Mouse (Mus musculus): ENCODE results near the gene Hoxa1. TPM values are rescaled to one million over a fixed set of nuclear protein-coding genes. Genes with fewer than 3 reads are reported as not detected.

The Hoxa1 gene
- total RNA-seq (2023), result not detected in 4 replicates

DNA sequence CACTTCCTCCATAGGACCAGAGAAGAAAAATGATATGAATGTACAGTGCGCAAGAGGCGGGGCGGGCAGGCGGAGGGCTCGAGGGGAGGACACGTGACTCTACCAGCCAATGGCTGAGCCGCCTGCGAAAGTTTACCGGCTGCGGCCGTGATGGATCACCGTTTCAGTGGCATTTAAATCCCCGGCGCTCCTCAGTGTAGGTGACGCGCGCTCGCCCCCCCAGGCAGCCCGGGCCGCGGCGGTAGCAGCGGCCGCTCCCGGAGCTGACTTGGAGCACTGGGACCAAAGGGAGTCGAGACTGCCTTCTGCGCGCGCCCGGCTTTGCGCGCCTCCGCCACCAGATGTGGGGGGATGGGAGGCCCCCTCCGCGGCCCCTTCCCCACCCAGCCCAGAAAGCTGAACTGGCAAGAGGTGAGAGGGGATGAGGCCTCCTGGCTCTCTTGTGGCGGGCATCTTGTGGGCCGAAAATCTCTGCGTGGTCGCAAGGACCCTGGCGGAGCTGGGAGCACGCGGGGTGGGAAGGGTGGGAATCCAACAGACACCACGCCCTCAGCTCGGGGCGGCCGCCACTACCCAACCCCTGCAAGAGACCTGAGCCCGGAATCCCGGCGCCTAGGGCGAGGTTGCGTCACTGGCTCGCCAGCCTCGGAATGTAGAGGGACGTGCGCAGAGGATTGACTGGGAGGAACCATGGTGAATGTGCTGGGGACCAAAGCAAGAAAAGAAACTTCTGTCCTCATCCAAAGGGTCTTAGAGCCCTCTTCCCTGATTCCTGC lies at the start of gene Hoxa1:
Gene Hoxa1 (minus strand): TSS at position 42 of the 776 bp plus-strand sequence.

DNA sequence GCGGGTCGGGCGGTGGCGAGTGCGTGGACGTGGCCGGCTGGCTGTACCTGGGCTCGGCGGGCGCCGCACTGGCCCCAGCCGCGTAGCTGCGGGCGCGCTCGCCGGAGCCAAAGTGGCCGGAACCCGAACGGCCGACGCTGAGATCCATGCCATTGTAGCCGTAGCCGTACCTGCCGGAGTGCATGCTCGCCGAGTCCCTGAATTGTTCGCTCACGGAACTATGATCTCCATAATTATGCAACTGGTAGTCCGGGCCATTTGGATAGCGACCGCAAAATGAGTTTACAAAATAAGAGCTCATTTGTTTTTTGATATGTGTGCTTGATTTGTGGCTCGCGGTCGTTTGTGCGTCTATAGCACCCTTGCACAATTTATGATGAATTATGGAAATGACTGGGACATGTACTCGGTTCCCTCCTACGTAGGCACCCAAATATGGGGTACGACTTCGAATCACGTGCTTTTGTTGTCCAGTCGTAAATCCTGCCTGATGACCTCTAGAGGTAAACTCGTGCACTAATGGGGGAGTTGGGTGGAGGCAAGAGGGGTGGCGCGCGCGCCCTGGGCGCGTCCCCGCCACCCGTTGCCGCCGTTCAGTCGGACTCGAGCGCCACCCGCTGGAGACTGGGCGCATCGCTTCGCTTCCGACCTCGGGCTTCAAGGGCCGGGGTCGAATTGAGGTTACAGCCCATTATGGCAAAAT lies 46.1 kb upstream of the Hoxa1 start, which contains the start of gene Hoxa5:
Gene Hoxa5 (minus strand): TSS at position 538 of the 703 bp plus-strand sequence.

DNA sequence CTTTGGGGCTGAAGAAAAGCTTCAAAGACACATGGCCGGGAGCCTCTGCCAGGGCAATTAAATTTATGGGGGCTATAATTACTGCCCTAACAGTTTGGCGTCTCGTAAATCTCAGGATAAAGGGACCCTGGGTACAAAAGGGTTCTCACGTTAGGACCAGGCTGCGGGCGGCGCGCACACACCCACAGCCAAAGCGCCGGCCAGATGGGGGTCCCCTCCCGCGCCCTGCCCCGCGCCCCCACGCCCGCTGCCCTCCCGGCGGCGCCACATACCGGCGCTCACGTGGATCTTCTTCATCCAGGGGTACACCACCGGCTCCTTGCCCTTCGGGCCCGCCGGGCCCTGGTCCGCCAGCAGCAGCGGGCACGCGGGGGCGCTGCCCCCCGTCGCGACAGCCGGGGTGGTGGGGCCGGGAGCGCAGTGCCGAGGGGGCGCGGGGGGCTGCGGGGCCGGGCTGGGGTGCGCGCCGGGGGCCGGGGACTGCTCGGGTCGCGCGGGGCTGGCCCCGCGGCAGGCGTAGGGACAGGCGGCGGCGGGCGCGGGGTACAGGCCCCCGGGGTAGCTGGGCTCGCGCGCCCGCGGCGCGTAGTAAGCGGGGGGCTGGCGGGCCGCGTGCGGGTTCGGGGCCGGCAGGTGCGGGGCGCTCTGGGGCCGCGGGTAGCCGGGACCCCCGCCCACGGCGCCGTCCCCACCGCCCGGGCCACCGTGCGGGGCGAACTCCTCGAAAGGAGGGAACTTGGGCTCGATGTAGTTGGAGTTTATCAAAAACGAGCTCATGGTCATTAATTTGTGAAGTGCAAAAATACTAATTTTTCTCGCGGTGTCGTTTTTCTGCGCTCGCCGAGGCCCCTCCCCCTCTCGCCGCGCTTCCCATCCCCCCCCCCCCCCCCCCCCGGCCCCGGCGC lies 33.0 kb upstream of the Hoxa1 start, which contains the start of gene Hoxa4:
Gene Hoxa4 (minus strand): TSS at position 848 of the 905 bp plus-strand sequence.

DNA sequence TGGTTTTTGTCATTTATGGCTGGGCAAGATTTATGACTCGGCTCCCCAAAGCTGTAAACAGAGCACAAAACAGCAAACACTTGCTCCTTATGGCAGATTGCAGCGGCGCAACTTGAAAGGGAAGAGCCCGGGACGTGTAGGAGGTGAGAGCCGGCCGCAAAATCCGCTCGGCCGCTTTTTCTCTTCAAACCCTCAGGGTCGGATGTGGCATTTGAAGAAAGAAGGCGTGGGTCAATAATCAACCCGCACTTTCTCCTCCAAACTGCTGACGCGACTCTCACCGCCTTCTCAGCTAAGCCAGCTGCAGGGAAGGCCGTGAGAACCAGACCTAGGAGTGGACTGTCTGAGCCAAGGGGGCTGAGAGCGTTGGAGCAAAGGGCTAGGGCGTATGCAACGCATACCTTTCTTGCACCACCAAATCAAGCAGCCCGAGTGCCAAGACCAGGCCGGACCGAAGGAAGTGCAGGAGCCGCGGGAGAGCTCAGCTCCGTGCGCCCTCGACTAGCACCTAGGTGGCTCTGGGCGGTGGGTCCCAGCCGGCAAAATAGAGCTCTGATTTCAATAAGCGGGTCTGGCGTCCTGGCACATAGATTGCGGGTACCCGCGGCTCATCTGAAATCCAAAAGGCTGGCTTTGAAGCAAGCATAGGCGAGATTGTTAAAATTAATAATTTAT lies 19.1 kb upstream of the Hoxa1 start, which contains the start of gene 5730596B20Rik:
Gene 5730596B20Rik (plus strand): TSS at position 438 of the 675 bp plus-strand sequence.

DNA sequence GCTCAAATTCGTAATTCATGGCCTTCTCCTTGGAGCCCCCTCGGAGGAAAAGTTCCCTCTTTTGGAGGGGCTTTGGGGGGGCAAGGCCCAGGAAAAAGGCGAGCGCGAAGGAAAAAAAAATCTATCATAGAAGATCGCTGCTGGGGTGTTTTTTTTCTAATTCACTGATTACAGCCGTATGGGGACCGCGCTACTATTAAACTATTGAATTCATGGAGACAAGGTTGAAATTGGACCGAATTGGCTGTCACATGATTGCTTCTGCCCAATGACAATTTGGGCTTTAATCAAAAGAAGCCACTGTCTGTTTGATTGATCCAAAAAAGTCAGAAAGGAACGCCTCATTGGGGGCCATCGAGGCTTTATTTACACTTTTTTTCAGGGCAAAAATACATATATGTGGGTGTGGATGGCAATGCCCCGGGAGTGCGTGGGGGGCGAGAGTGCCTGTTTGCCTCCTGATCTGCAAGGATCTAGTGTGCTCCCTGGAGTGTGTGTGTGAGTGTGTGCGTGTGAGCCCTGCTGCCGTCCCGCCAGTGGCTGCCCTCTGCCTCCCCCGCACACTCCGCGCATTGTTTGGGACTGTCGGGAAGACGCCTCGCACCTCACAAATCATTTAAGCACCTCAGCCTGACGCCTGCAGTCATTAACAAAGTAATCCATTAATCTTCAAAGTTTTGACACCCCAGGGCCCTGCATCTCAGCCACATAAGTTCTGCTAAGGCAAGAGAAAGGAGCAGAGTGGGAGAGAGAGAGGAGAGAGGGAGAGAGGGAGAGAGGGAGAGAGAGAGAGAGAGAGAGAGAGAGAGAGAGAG lies 6.7 kb upstream of the Hoxa1 start, which contains the start of gene Hoxa2:
Gene Hoxa2 (minus strand): TSS at position 206 of the 815 bp plus-strand sequence.

Other genes with a start within 250 kb of the Hoxa1 start
- 40.5 to 48.4 TPM (median 41.9 TPM) in 4 replicates for gene Skap2, start 145.8 kb downstream of the Hoxa1 start, total RNA-seq (2023)
- gene Hoxa2, start 6.5 kb upstream of the Hoxa1 start, total RNA-seq (2023), result not detected in 4 replicates
- gene 5730596B20Rik, start 19.2 kb upstream of the Hoxa1 start, total RNA-seq (2023), result not detected in 4 replicates
- gene Hoxa4, start 33.4 kb upstream of the Hoxa1 start, total RNA-seq (2023), result not detected in 4 replicates
- gene Hoxa5, start 46.3 kb upstream of the Hoxa1 start, total RNA-seq (2023), result not detected in 4 replicates
- not detected in 4 replicates for gene Hoxa6, start 50.4 kb upstream of the Hoxa1 start, total RNA-seq (2023)
- 0.58 TPM in 1 of 4 replicates, not detected in the others for gene Hoxa3, start 55.0 kb upstream of the Hoxa1 start, total RNA-seq (2023)
- not detected in 4 replicates for gene Gm28308, start 55.0 kb upstream of the Hoxa1 start, total RNA-seq (2023)
- not detected in 4 replicates for gene Hoxa7, start 63.5 kb upstream of the Hoxa1 start, total RNA-seq (2023)
- not detected in 4 replicates for gene Hoxa9, start 72.8 kb upstream of the Hoxa1 start, total RNA-seq (2023)
- not detected in 4 replicates for gene Hoxa10, start 82.5 kb upstream of the Hoxa1 start, total RNA-seq (2023)
- gene Hoxa11, start 87.5 kb upstream of the Hoxa1 start, total RNA-seq (2023), result not detected in 4 replicates
- gene Hoxa13, start 102.6 kb upstream of the Hoxa1 start, total RNA-seq (2023), result not detected in 4 replicates
- gene Evx1, start 155.2 kb upstream of the Hoxa1 start, total RNA-seq (2023), result not detected in 4 replicates